Mouse (Mus musculus): ENCODE results near the gene Mfsd4a. TPM values are rescaled to one million over a fixed set of nuclear protein-coding genes. Genes with fewer than 3 reads are reported as not detected.

Mfsd4a gene
- total RNA-seq, 1 experiment from 2014 or later, result 0.79 TPM

GRCm38 (mm10) chr1:132006721-132007120 is 61.1 kb downstream of the Mfsd4a start:
- ATAC-seq (replicated peaks in 1 of 2; ENCODE audit: insufficient read depth in 1 of 2, low FRiP score in 2 of 2, low TSS enrichment in 1 of 2, low read depth in 1 of 2, poor library complexity in 2 of 2, severe bottlenecking in 2 of 2), result no peak

- ATAC-seq (replicated peaks in 1 of 2; ENCODE audit: insufficient read depth in 1 of 2, low FRiP score in 2 of 2, low TSS enrichment in 1 of 2, low read depth in 1 of 2, poor library complexity in 2 of 2, severe bottlenecking in 2 of 2), result no peak
These were observed 61.8 kb downstream of the Mfsd4a start for GRCm38 (mm10) chr1:132006046-132006445.

GRCm38 (mm10) chr1:132005466-132005865 is 62.4 kb downstream of the Mfsd4a start:
- ATAC-seq (replicated peaks in 1 of 2; ENCODE audit: insufficient read depth in 1 of 2, low FRiP score in 2 of 2, low TSS enrichment in 1 of 2, low read depth in 1 of 2, poor library complexity in 2 of 2, severe bottlenecking in 2 of 2), result no peak

GRCm38 (mm10) chr1:132004574-132005180 is 63.2 kb downstream of the Mfsd4a start:
- ATAC-seq (replicated peaks in 1 of 2; ENCODE audit: insufficient read depth in 1 of 2, low FRiP score in 2 of 2, low TSS enrichment in 1 of 2, low read depth in 1 of 2, poor library complexity in 2 of 2, severe bottlenecking in 2 of 2), result no peak

GRCm38 (mm10) chr1:132003817-132004216 is 64.0 kb downstream of the Mfsd4a start:
- ATAC-seq (replicated peaks in 1 of 2; ENCODE audit: insufficient read depth in 1 of 2, low FRiP score in 2 of 2, low TSS enrichment in 1 of 2, low read depth in 1 of 2, poor library complexity in 2 of 2, severe bottlenecking in 2 of 2), result peak; percentile 9 to 48; a peak in 1 of 4 replicates

- ATAC-seq (replicated peaks in 1 of 2; ENCODE audit: insufficient read depth in 1 of 2, low FRiP score in 2 of 2, low TSS enrichment in 1 of 2, low read depth in 1 of 2, poor library complexity in 2 of 2, severe bottlenecking in 2 of 2), result no peak
These were observed 64.8 kb downstream of the Mfsd4a start for GRCm38 (mm10) chr1:132003111-132003510.

GRCm38 (mm10) chr1:132001880-132002330 is 66.0 kb downstream of the Mfsd4a start:
- ATAC-seq (replicated peaks in 1 of 2; ENCODE audit: insufficient read depth in 1 of 2, low FRiP score in 2 of 2, low TSS enrichment in 1 of 2, low read depth in 1 of 2, poor library complexity in 2 of 2, severe bottlenecking in 2 of 2), result peak; percentile 13 to 63

- no peak for ATAC-seq (replicated peaks in 1 of 2; ENCODE audit: insufficient read depth in 1 of 2, low FRiP score in 2 of 2, low TSS enrichment in 1 of 2, low read depth in 1 of 2, poor library complexity in 2 of 2, severe bottlenecking in 2 of 2)
These were observed 67.4 kb downstream of the Mfsd4a start for GRCm38 (mm10) chr1:132000506-132000905.

- ATAC-seq (replicated peaks in 1 of 2; ENCODE audit: insufficient read depth in 1 of 2, low FRiP score in 2 of 2, low TSS enrichment in 1 of 2, low read depth in 1 of 2, poor library complexity in 2 of 2, severe bottlenecking in 2 of 2), result peak in 1 of 2 experiments; percentile 48; a peak in 1 of 4 replicates
These were observed 72.8 kb downstream of the Mfsd4a start for GRCm38 (mm10) chr1:131995062-131995461.

- ATAC-seq (replicated peaks in 1 of 2; ENCODE audit: insufficient read depth in 1 of 2, low FRiP score in 2 of 2, low TSS enrichment in 1 of 2, low read depth in 1 of 2, poor library complexity in 2 of 2, severe bottlenecking in 2 of 2), result 0 out of 4 replicates have a peak, but pooled peaks of 1 of the 2 experiments have one; percentile 29
These were observed 74.5 kb downstream of the Mfsd4a start for GRCm38 (mm10) chr1:131993169-131994040.

GRCm38 (mm10) chr1:131992561-131993001 is 75.3 kb downstream of the Mfsd4a start:
- no peak for ATAC-seq (replicated peaks in 1 of 2; ENCODE audit: insufficient read depth in 1 of 2, low FRiP score in 2 of 2, low TSS enrichment in 1 of 2, low read depth in 1 of 2, poor library complexity in 2 of 2, severe bottlenecking in 2 of 2)

GRCm38 (mm10) chr1:131990083-131990760 is 77.6 kb downstream of the Mfsd4a start:
- ATAC-seq (replicated peaks in 1 of 2; ENCODE audit: insufficient read depth in 1 of 2, low FRiP score in 2 of 2, low TSS enrichment in 1 of 2, low read depth in 1 of 2, poor library complexity in 2 of 2, severe bottlenecking in 2 of 2), result no peak

- no peak for ATAC-seq (replicated peaks in 1 of 2; ENCODE audit: insufficient read depth in 1 of 2, low FRiP score in 2 of 2, low TSS enrichment in 1 of 2, low read depth in 1 of 2, poor library complexity in 2 of 2, severe bottlenecking in 2 of 2)
These were observed 78.4 kb downstream of the Mfsd4a start for GRCm38 (mm10) chr1:131989476-131989875.

- no peak for ATAC-seq (replicated peaks in 1 of 2; ENCODE audit: insufficient read depth in 1 of 2, low FRiP score in 2 of 2, low TSS enrichment in 1 of 2, low read depth in 1 of 2, poor library complexity in 2 of 2, severe bottlenecking in 2 of 2)
These were observed 80.4 kb downstream of the Mfsd4a start for GRCm38 (mm10) chr1:131987432-131987831.

- ATAC-seq (replicated peaks in 1 of 2; ENCODE audit: insufficient read depth in 1 of 2, low FRiP score in 2 of 2, low TSS enrichment in 1 of 2, low read depth in 1 of 2, poor library complexity in 2 of 2, severe bottlenecking in 2 of 2), result no peak
These were observed 84.1 kb downstream of the Mfsd4a start for GRCm38 (mm10) chr1:131983806-131984205.

- ATAC-seq (replicated peaks in 1 of 2; ENCODE audit: insufficient read depth in 1 of 2, low FRiP score in 2 of 2, low TSS enrichment in 1 of 2, low read depth in 1 of 2, poor library complexity in 2 of 2, severe bottlenecking in 2 of 2), result peak; percentile 81 to 83
These were observed 85.0 kb downstream of the Mfsd4a start for GRCm38 (mm10) chr1:131982907-131983306.

- peak; percentile 64 to 81 for ATAC-seq (replicated peaks in 1 of 2; ENCODE audit: insufficient read depth in 1 of 2, low FRiP score in 2 of 2, low TSS enrichment in 1 of 2, low read depth in 1 of 2, poor library complexity in 2 of 2, severe bottlenecking in 2 of 2)
These were observed 86.4 kb downstream of the Mfsd4a start for GRCm38 (mm10) chr1:131981378-131982013.

All from hematopoietic stem cell, adult 5-6 weeks (primary cell).